8 mouse cellular contexts compared by ENCODE assay signal in the genomic region with DNA sequence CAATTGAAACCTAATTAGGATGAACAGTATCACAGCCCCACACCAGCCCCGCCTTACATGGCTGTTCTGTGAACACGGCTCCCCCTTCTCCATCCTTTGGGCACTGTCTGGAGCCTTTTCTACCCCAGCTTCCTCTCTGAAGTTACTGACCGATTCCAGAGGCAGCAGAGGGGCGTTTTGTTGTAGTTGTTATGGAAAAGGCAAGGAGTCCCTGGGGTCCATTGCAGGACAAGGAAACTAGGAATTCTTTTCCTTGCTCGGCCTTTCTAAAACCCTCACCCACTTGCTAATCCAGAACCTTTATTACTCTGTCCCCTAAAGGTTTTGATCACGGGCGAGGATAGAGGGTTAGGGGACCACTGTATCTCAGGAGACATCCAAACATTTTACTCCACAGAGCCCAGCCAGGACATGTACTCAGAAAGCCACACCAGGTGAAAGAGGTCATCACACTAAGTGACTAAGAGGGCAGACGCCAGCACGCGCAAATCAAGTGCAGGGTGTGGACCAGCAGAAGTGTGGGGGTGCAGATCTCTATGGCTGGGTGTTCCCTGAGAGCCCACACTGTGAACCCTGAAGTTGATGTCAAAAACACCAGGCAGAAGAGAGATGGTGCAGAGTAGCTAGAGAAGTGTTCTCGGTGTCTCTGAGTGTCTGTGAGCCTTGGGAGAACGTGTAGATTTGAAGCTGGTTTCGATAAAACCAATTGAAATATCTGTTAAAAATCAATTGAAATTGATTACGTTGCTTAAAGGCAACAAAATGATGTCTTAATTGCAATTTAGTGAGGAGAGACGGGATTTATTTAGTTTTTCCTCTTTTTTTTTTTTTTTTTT. TPM values are rescaled to one million over a fixed set of nuclear protein-coding genes. Genes with fewer than 3 reads are reported as not detected.
A peak's percentile ranks its signal among the peaks of the same experiment; 100 is the strongest.
DNase-seq lines count a peak whose midpoint lies in the region; ATAC-seq and TF ChIP-seq lines count a peak whose summit lies in the region.

No protein-coding gene starts in this region.

- ATAC-seq in CD4-positive, CD25-positive, alpha-beta regulatory T cell, adult 4 months, result no peak
- ATAC-seq in embryonic facial prominence, embryonic 11.5 days (replicated peaks; ENCODE audit: insufficient number of reproducible peaks, low FRiP score, low TSS enrichment, low read depth), result no peak
- no peak for ATAC-seq in hindbrain, embryonic 12.5 days (ENCODE audit: low FRiP score)
- no peak for ATAC-seq in lung, embryonic 15.5 days (ENCODE audit: borderline replicate concordance, extremely low read depth, low FRiP score, low TSS enrichment)

- H3K9me3 ChIP-seq in E14TG2a.4 (ENCODE audit: low read length), result peaks cover 13% of the 10 kb centered on the region
- no peaks in the 10 kb centered on the region for H3K9me3 ChIP-seq in embryonic facial prominence, embryonic 11.5 days (replicated peaks; ENCODE audit: control insufficient read depth, low read length)
- H3K9me3 ChIP-seq in hindbrain, embryonic 12.5 days (replicated peaks), result no peaks in the 10 kb centered on the region
- H3K9me3 ChIP-seq in lung, embryonic 15.5 days, result no peaks in the 10 kb centered on the region

- TF ChIP-seq POLR2A in olfactory bulb, adult 2 months (IDR thresholded peaks at IDR 0.05; ENCODE audit: insufficient read depth, low read depth, low read length), result no peak

- WGBS in embryonic facial prominence, embryonic 11.5 days, result 14% methylated on average over 15 of the region's 15 CpGs
- 13% methylated on average over 15 of the region's 15 CpGs for WGBS in hindbrain, embryonic 12.5 days
- 13% methylated on average over 15 of the region's 15 CpGs for WGBS in lung, embryonic 15.5 days
- WGBS in olfactory bulb, adult 2 months, result 11% methylated on average over 15 of the region's 15 CpGs

- peak overlapping the region; percentile 67 for H3K4me3 ChIP-seq in E14TG2a.4 (replicated peaks; ENCODE audit: low read length)
- H3K4me3 ChIP-seq in embryonic facial prominence, embryonic 11.5 days (ENCODE audit: low read depth, low read length), result peak overlapping the region; percentile 36
- peak overlapping the region; percentile 57 for H3K4me3 ChIP-seq in hindbrain, embryonic 12.5 days
- H3K4me3 ChIP-seq in lung, embryonic 15.5 days, result peak overlapping the region; percentile 66
- H3K4me3 ChIP-seq in olfactory bulb, adult 2 months (ENCODE audit: insufficient read depth, low read depth, low read length), result peak overlapping the region; percentile 45

- no peak for TF ChIP-seq CTCF in E14TG2a.4 (conservative IDR thresholded peaks at IDR 0.05; ENCODE audit: low read length)
- no peak for TF ChIP-seq CTCF in olfactory bulb, adult 2 months (IDR thresholded peaks at IDR 0.05; ENCODE audit: insufficient read depth, low read depth, low read length)

- H3K27me3 ChIP-seq in E14TG2a.4 (ENCODE audit: insufficient read depth, low read length), result no peaks in the 10 kb centered on the region
- no peaks in the 10 kb centered on the region for H3K27me3 ChIP-seq in embryonic facial prominence, embryonic 11.5 days (ENCODE audit: control insufficient read depth, insufficient read depth, low read length)
- no peaks in the 10 kb centered on the region for H3K27me3 ChIP-seq in hindbrain, embryonic 12.5 days
- no peaks in the 10 kb centered on the region for H3K27me3 ChIP-seq in lung, embryonic 15.5 days

- H3K36me3 ChIP-seq in E14TG2a.4 (ENCODE audit: insufficient read depth, low read length), result no peaks in the 10 kb centered on the region
- no peaks in the 10 kb centered on the region for H3K36me3 ChIP-seq in embryonic facial prominence, embryonic 11.5 days (replicated peaks; ENCODE audit: control insufficient read depth, insufficient read depth, low read depth, low read length)
- no peaks in the 10 kb centered on the region for H3K36me3 ChIP-seq in hindbrain, embryonic 12.5 days
- H3K36me3 ChIP-seq in lung, embryonic 15.5 days, result no peaks in the 10 kb centered on the region

- peaks cover 14% of the 10 kb centered on the region for H3K4me1 ChIP-seq in E14TG2a.4 (replicated peaks; ENCODE audit: low read depth, low read length)
- H3K4me1 ChIP-seq in embryonic facial prominence, embryonic 11.5 days (ENCODE audit: control insufficient read depth, insufficient read depth, low read length), result no peaks in the 10 kb centered on the region
- H3K4me1 ChIP-seq in hindbrain, embryonic 12.5 days, result peaks cover 10% of the 10 kb centered on the region
- peaks cover 14% of the 10 kb centered on the region for H3K4me1 ChIP-seq in lung, embryonic 15.5 days
- H3K4me1 ChIP-seq in olfactory bulb, adult 2 months (ENCODE audit: control insufficient read depth, insufficient read depth, low read length), result peaks cover 12% of the 10 kb centered on the region

- no peak overlapping the region for H3K27ac ChIP-seq in embryonic facial prominence, embryonic 11.5 days (replicated peaks; ENCODE audit: low read depth, low read length)
- 0 out of 2 replicates have a peak overlapping the region, but pooled peaks have one; percentile 1 for H3K27ac ChIP-seq in hindbrain, embryonic 12.5 days
- H3K27ac ChIP-seq in lung, embryonic 15.5 days, result peak overlapping the region; percentile 48
- H3K27ac ChIP-seq in olfactory bulb, adult 2 months (ENCODE audit: insufficient read depth, low read depth, low read length), result peak overlapping the region; percentile 33; the same call in 1 of the 2 replicates

- peak; percentile 55 for DNase-seq in CD4-positive, CD25-positive, alpha-beta regulatory T cell, adult 2 months (ENCODE audit: low read depth, low spot score)
- peak; percentile 34 for DNase-seq in embryonic facial prominence, embryonic 11.5 days (ENCODE audit: low spot score)
- DNase-seq in layer of hippocampus, adult 11-12 months (ENCODE audit: low spot score), result no peak

- peak overlapping the region; percentile 44 for H3K9ac ChIP-seq in embryonic facial prominence, embryonic 11.5 days (replicated peaks; ENCODE audit: low read length)
- H3K9ac ChIP-seq in hindbrain, embryonic 12.5 days, result 0 out of 2 replicates have a peak overlapping the region, but pooled peaks have one; percentile 35
- H3K9ac ChIP-seq in lung, embryonic 15.5 days, result peak overlapping the region; percentile 34; the same call in 1 of the 2 replicates

- H3K4me2 ChIP-seq in embryonic facial prominence, embryonic 11.5 days (ENCODE audit: low read depth, low read length), result peak overlapping the region; percentile 44
- H3K4me2 ChIP-seq in hindbrain, embryonic 12.5 days (replicated peaks), result peak overlapping the region; percentile 58
- peak overlapping the region; percentile 65 for H3K4me2 ChIP-seq in lung, embryonic 15.5 days

RNA-seq across cellular contexts. Expression of gene Klrb1c, which starts 9.1 kb away (rescaled TPM):
- 1 to 10 TPM; 2.5 to 3.5 TPM for polyA plus RNA-seq in CD4-positive, CD25-positive, alpha-beta regulatory T cell, adult 4 months (2017; shearing (Covaris generic))
- 0.17 TPM in 1 of 2 replicates, not detected in the other for polyA plus RNA-seq in embryonic facial prominence, embryonic 11.5 days (2014; fragmentation: Nextera tagmentation; extraction: Ambion mirVana)
- polyA plus RNA-seq in hindbrain, embryonic 12.5 days (2016; fragmentation: Nextera tagmentation; extraction: Ambion mirVana), result not detected in 2 replicates
- polyA plus RNA-seq in lung, embryonic 15.5 days (2015; fragmentation: Nextera tagmentation; extraction: Ambion mirVana), result 0.15 and 0.16 TPM in 2 replicates
- polyA plus RNA-seq in olfactory bulb, adult 2 months (2012; ENCODE audit: insufficient read depth, insufficient read length, low replicate concordance, missing spikeins), result not detected in 2 replicates

RNA-seq across cellular contexts. Expression of gene Gm44511, which starts 28.0 kb away (rescaled TPM):
- not detected for polyA plus RNA-seq in CD4-positive, CD25-positive, alpha-beta regulatory T cell, adult 4 months (2017; shearing (Covaris generic))
- polyA plus RNA-seq in embryonic facial prominence, embryonic 11.5 days (2014; fragmentation: Nextera tagmentation; extraction: Ambion mirVana), result not detected in 2 replicates
- polyA plus RNA-seq in hindbrain, embryonic 12.5 days (2016; fragmentation: Nextera tagmentation; extraction: Ambion mirVana), result not detected in 2 replicates
- not detected in 2 replicates for polyA plus RNA-seq in lung, embryonic 15.5 days (2015; fragmentation: Nextera tagmentation; extraction: Ambion mirVana)
- not detected in 2 replicates for polyA plus RNA-seq in olfactory bulb, adult 2 months (2012; ENCODE audit: insufficient read depth, insufficient read length, low replicate concordance, missing spikeins)

RNA-seq across cellular contexts. Expression of gene Klrb1b, which starts 28.0 kb away (rescaled TPM):
- not detected for polyA plus RNA-seq in CD4-positive, CD25-positive, alpha-beta regulatory T cell, adult 4 months (2017; shearing (Covaris generic))
- not detected in 2 replicates for polyA plus RNA-seq in embryonic facial prominence, embryonic 11.5 days (2014; fragmentation: Nextera tagmentation; extraction: Ambion mirVana)
- polyA plus RNA-seq in hindbrain, embryonic 12.5 days (2016; fragmentation: Nextera tagmentation; extraction: Ambion mirVana), result 0.25 TPM in 1 of 2 replicates, not detected in the other
- 0.16 and 0.18 TPM in 2 replicates for polyA plus RNA-seq in lung, embryonic 15.5 days (2015; fragmentation: Nextera tagmentation; extraction: Ambion mirVana)
- polyA plus RNA-seq in olfactory bulb, adult 2 months (2012; ENCODE audit: insufficient read depth, insufficient read length, low replicate concordance, missing spikeins), result not detected in 2 replicates
